Mouse (Mus musculus) macrophage (primary cell): ENCODE measurements at regions not wholly inside any gene's neighbourhood (a gene's known extent, or its start where the extent isn't known, plus 50 kb on each side); places are given as distances from the start of the nearest gene placed in this dataset.

Experiments
- H3K27ac ChIP-seq: fragments of 350-480 bp; formaldehyde crosslinking; 2 replicates; pipeline ENCODE4 v1.9.0; 2021
- H3K36me3 ChIP-seq: fragments of 350-480 bp; formaldehyde crosslinking; 2 replicates; pipeline ENCODE4 v1.9.0; 2021; ENCODE audit errors: inconsistent target
- H3K4me3 ChIP-seq: fragments of 350-480 bp; formaldehyde crosslinking; 2 replicates; pipeline ENCODE4 v1.9.0; 2021; ENCODE audit errors: inconsistent target
- H3K79me2 ChIP-seq: fragments of 350-480 bp; formaldehyde crosslinking; 2 replicates; pipeline ENCODE4 v1.9.0; 2021; ENCODE audit errors: inconsistent target
- WGBS: methylation state at CpG from one replicate; pipeline ENCODE4 v1.1.7; 2026; ENCODE audit warnings: inconsistent platforms; ENCODE audit not compliant: missing documents; 5-methylcytosine and 5-hydroxymethylcytosine counted together

DNA sequence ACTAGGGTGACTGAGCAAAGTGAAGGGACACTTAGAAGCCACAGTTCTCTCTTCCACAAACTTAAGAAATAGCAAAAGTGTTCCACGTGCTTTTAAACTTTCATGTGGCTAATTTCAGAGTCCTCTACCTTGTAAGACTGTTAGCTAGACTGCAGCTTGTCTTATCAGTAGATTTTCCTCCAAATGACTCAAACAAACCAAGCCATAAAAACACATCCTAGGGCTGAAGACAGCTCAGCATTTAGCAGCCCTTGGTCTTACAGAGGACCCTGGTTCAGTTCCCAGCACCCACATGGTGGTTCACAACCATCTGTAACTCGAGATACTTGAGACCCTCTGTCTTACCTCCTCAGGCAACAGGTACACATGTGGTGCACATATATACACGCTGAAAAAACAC, 209.9 kb upstream of the Klf14 start:
- Histone ChIP-seq H3K79me2 (peaks cover 69% of the 10 kb centered on the region), H3K36me3 (peaks cover 33% of the 10 kb centered on the region; the same call in 1 of the 2 replicates), H3K27ac (no peak overlapping the region), H3K4me3 (no peak overlapping the region)
- WGBS = 97% methylated on average over 3 of the region's 3 CpGs

DNA sequence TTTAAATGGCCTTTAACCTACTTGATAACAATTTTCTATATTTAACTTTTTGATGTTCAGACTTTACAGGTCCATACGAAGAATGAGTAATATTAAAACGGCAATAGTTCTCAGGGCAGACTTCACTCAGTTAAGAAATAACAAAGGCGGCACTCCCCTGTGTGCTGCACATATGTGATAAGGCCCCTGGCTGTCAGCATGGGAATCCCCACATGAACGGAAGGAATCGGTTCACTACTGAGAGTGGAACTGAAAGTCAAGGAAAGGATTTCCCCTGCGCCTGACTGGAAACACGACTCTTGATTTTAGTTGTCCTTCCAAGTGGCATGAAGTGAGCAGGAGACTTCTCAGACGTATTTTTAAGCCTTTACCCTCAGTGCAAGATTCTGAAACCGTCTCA, 210.5 kb upstream of the Klf14 start:
- H3K79me2 ChIP-seq = peaks cover 75% of the 10 kb centered on the region
- peaks cover 27% of the 10 kb centered on the region; the same call in 1 of the 2 replicates for H3K36me3 ChIP-seq
- H3K4me3 ChIP-seq = no peak overlapping the region
- 51% methylated on average over 9 of the region's 9 CpGs for WGBS
- H3K27ac ChIP-seq = no peak overlapping the region

DNA sequence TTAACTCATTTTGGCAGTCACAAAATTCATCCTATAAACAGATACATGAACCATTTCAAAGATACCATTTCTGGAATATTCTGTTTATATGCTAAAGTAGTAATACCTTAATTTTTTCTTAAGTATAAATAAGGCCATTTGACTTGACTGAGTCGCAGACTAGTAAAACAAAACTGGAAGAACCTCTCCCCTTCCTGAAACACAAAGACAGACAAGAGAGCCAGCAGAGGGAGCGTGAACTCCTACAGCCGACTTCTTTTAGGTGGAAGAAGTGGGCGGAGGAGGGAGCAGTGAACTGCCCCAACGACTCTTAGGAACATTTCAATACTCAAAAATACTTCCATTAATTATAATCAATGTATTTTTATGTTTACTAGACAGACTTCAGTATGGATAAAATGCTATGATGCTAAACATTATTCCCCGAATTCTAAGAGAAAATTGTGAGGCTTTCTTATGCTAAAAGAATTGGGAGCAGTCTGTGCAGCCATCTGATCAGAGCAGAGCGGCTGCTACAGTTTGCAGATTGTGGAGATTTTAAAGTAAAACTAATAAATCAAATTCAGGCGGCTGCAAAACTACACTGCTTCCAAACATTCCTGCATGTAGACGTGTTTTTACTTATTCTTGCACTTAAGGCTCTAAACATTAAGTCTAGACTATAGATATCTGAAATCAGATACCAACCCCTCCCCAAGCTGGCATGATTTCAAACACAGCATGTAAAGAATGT, 211.2 kb upstream of the Klf14 start:
- 69% methylated on average over 9 of the region's 9 CpGs for WGBS
- no peak overlapping the region for H3K27ac ChIP-seq
- no peak overlapping the region for H3K4me3 ChIP-seq
- peaks cover 82% of the 10 kb centered on the region for H3K79me2 ChIP-seq
- H3K36me3 ChIP-seq = peaks cover 21% of the 10 kb centered on the region; the same call in 1 of the 2 replicates

DNA sequence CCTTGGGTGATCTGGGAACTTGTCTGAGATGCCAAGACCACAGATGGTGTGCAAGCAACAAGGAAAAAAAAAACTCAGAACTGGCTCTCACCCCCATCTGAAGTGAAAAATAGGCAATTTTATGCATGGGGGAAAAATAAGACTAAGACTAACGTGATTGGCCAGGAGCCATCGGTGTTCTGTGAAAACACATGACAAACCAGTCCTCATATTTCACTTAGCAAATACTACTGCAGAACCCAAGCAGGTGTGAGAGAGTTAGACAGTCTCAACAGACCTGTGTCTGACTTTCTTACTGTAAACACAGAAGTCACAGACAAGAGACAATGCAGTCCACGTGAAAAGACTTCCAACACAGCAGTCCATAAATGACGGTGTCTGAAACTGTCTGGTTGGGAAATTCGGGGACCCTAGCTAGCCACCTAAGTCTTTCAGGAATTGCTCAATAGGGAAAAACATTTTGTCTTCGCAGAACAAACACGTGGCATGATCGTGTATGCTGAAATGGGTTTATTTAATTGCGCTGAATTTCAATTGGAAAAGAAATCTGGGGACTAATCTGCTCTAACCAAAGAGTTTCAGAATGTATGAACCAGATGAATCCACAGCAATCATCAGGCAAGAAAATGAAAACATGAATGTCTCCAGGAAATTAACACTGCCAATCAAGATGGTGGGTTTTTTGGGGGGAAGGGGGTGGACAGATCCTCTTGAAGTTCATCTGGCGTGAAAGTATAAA, 213.1 kb upstream of the Klf14 start:
- Histone ChIP-seq H3K27ac (no peak overlapping the region), H3K36me3 (peaks cover under 1% of the 10 kb centered on the region; the same call in 1 of the 2 replicates), H3K79me2 (peaks cover 92% of the 10 kb centered on the region), H3K4me3 (no peak overlapping the region)
- WGBS = 95% methylated on average over 10 of the region's 10 CpGs

DNA sequence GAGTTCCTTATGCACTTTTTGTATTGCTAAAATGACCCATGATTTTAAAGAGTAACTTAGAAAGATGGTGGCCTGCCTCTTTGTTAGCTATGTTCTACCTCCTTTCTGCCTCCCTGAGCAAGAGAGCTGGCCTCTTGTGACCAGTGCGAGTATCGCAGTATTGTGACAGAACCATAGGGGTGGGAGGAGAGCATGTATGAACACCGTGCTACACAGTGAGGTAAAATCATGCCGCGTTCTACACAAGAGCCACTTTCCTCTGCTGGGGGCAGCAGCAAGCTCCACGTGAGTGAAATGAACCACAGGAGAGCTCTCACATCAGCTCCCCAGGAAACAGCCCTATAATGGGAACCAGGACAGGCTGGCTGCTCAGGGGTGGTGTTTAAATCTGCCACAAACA, 216.9 kb upstream of the Klf14 start:
- H3K79me2 ChIP-seq = peaks cover 85% of the 10 kb centered on the region
- peaks cover 12% of the 10 kb centered on the region; the same call in 1 of the 2 replicates for H3K36me3 ChIP-seq
- H3K27ac ChIP-seq = peak overlapping the region; percentile 78
- 43% methylated on average over 6 of the region's 6 CpGs for WGBS
- H3K4me3 ChIP-seq = no peak overlapping the region

DNA sequence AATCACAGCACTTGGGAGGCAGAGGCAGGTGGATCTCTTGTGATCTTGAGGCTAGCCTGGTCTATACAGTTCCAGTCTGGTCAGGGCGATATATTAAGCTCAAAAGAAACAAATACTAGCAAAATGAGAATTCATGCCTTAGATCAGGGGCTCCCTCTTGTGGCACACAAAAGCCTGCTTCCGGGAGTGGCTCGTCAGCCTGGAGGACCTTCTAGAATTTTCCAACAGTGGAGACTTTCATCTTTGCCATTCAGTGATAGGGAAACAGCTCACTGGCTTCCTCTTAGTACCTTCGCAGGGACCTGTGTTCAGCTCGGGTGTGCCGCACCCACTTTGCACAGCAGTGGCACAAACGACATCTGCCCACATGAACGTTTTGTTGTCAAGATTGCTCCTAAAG, 217.5 kb upstream of the Klf14 start:
- no peak overlapping the region for H3K4me3 ChIP-seq
- H3K27ac ChIP-seq = peak overlapping the region; percentile 78
- H3K36me3 ChIP-seq = peaks cover 15% of the 10 kb centered on the region; the same call in 1 of the 2 replicates
- 18% methylated on average over 8 of the region's 8 CpGs for WGBS
- H3K79me2 ChIP-seq = peaks cover 85% of the 10 kb centered on the region

DNA sequence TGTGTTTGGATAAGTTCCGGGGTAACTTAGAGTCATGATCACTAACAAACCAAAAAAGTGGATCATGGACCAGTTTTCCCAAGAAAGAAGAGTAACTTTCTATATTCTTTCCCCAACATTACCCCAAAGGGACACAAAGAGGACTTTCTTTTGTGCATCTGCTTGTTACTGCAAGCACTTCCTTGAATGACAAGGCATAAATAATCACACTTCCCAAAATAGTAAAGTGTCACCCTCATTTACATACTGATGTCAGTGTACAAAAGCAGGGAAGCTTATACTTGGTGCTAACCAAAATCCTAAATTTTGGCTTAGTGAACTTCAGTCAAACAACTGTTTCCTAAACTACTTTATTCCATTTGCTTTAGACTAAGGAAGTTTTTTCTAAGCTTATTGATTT, 218.0 kb upstream of the Klf14 start:
- H3K36me3 ChIP-seq = peaks cover 15% of the 10 kb centered on the region; the same call in 1 of the 2 replicates
- 44% methylated on average over 1 of the region's 1 CpGs for WGBS
- H3K79me2 ChIP-seq = peaks cover 84% of the 10 kb centered on the region
- peak overlapping the region; percentile 78 for H3K27ac ChIP-seq
- no peak overlapping the region for H3K4me3 ChIP-seq

DNA sequence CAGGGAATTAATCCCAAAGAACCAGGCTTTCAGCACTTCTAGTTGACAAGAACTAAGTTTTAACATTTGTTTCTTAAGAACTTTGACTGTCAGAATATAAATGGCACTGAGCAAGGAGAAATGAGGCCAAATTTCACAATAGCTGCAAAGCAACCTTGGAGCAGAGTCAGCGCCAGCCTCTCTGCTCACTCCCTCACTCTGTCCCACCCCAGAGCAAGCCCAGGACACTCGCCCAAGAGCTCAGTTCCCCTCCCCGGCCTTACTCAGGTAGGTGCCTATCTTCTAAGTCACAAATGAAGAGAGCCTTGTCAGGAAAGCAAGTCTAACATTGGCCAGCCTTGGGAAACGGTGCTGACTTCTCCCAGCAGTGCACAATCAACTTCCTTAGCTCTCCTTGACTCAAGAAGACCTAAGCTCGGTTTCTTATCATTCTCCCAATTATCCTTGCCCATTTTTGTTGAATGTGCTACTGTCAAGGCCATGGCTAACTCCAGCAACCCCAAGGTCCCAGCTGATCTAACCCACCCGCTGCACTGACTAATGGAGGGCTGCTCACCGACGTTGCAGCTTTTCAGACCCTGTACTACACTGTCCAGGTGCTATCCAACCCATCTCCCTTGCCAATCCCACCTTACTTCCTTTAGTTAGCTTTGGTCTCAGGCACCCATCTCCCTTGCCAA, 219.5 kb upstream of the Klf14 start:
- Histone ChIP-seq H3K79me2 (peaks cover 84% of the 10 kb centered on the region), H3K36me3 (peaks cover 15% of the 10 kb centered on the region; the same call in 1 of the 2 replicates), H3K27ac (no peak overlapping the region; the same call in 1 of the 2 replicates), H3K4me3 (no peak overlapping the region)
- 67% methylated on average over 8 of the region's 8 CpGs for WGBS

DNA sequence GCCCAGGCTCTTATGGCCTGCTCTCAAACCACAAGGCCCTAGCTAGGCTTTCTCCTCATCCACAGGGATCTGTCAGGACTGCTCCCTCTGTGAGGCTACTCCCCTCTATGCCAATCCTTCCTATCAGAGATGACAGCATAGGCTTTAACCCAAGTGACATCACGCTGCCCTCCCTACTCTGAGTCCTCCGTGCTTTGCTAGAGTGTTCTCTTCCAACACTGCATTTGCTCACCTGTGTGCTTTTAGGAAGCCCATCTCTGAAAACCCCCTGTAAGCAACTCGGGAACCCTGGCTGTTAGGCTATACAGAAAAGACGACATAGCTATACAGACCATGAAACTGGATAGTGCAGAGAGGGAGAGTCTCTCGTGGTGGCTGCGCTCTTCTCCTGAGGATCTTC, 216.3 kb upstream of the Mkln1 start:
- H3K36me3 ChIP-seq = peaks cover 15% of the 10 kb centered on the region; the same call in 1 of the 2 replicates
- no peak overlapping the region for H3K27ac ChIP-seq
- no peak overlapping the region for H3K4me3 ChIP-seq
- WGBS = 91% methylated on average over 6 of the region's 6 CpGs
- H3K79me2 ChIP-seq = peaks cover 95% of the 10 kb centered on the region

DNA sequence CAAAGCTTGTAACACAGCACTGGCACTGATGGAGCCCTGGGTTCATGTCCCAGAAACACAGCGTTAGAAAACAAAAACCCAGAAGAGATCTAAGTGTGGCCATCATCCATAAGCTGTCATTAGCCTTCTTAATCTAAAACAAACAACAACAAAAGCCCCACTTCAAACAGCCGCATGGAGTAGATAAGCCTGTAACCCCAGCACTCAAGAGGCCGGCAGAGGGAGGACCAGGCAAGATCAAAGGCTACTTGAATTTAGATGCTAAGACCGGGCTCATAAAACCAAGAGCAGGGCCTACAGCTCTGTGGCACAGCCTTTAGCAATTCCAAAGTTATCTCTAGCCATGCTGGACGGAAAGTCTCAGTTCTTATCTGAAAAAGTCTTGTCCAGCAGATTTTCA, 215.4 kb upstream of the Mkln1 start:
- H3K79me2 ChIP-seq = peaks cover 95% of the 10 kb centered on the region
- WGBS = 94% methylated on average over 5 of the region's 5 CpGs
- H3K27ac ChIP-seq = no peak overlapping the region
- no peak overlapping the region for H3K4me3 ChIP-seq
- peaks cover 15% of the 10 kb centered on the region; the same call in 1 of the 2 replicates for H3K36me3 ChIP-seq

DNA sequence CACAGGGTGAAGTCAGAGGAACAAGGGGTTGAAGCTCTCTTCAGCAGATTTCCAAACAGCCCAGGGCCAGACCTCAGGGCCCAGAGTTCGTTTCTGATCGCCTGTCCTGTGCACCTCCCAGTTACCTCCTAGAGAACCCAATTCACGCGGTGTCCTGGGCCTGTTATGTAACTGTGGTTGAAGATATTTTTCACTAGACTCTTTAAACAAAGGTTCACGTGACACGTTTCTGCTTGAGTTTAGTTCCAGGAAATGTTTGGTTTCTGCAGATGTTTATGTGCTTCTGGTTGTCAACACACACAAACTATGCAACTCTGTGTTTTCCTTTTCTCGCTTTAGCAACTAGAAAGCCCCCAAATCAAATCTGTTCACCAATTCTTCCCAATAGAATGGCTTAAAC, 214.0 kb upstream of the Mkln1 start:
- H3K27ac ChIP-seq = no peak overlapping the region
- no peak overlapping the region for H3K4me3 ChIP-seq
- peaks cover 15% of the 10 kb centered on the region; the same call in 1 of the 2 replicates for H3K36me3 ChIP-seq
- peaks cover 97% of the 10 kb centered on the region for H3K79me2 ChIP-seq
- 35% methylated on average over 7 of the region's 7 CpGs for WGBS

DNA sequence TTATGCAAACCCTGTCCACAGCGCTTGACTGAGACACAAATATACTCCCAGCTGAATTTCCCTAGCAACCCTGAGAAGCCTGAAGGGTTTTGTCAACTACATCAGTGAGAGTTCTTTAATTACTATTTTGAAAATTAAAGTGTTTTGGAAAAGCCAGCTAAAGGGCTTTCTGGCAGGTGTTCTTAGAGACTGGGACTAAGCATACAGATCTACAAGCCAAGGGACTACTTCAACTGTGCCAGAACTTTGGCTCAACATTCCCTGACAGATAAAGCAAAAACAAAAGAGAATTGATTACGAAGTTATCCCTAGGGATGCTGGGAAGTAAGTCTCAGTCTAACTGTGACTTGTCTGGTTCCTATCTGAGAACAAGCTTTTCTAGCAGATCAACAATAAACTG, 213.4 kb upstream of the Mkln1 start:
- H3K79me2 ChIP-seq = peaks cover 99% of the 10 kb centered on the region
- H3K27ac ChIP-seq = no peak overlapping the region
- H3K36me3 ChIP-seq = 0 out of 2 replicates have a peak, but pooled peaks cover 9% of the 10 kb centered on the region
- H3K4me3 ChIP-seq = no peak overlapping the region
- 100% methylated on average over 2 of the region's 2 CpGs for WGBS

DNA sequence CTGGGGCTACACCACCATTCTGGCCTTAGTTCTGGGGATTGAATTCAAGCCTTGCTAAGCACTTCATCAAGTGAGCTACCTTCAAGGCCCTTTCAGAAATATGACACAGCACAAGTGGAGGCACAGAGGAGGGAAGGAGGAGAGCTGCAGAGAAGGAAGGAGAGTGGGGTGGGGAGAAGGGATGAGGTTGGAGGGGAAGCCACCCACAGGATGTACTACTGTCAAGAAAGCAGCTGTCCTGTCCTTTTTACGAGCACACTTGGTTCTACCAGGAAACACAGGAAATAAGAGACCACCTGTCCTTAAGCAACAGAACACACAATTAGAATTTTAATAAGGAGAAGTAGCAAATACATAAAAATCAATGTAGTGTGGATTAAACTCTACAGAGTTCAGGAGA, 210.5 kb upstream of the Mkln1 start:
- Histone ChIP-seq H3K36me3 (no peaks in the 10 kb centered on the region), H3K4me3 (no peak overlapping the region), H3K79me2 (peaks cover 100% of the 10 kb centered on the region), H3K27ac (no peak overlapping the region)
- WGBS = 71% methylated on average over 1 of the region's 1 CpGs

DNA sequence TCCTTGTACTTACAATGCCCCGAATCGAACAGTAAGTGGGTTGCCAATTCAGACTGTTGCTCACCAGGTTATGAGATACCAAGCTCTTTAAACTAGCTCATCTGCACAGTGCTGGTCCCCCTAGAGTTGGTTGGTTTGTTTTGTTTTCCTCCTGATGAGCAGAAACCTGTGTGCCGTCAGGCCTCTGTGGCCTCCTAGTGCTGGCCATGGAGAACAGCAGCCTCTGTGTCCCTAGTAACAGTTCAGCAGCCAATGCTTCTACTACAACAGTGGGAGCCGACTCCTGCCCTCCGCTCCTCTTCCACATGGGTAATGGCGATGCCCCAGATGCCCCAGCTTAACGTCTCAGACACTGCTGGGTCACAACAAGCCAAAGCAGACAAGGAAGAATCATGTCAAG, 209.5 kb upstream of the Mkln1 start:
- Histone ChIP-seq H3K4me3 (no peak overlapping the region), H3K36me3 (peaks cover 6% of the 10 kb centered on the region; the same call in 1 of the 2 replicates), H3K79me2 (peaks cover 100% of the 10 kb centered on the region), H3K27ac (no peak overlapping the region)
- 68% methylated on average over 7 of the region's 7 CpGs for WGBS
